Mouse (Mus musculus) thymus, adult 2 months (tissue): ENCODE data around the gene Sp100. TPM values are rescaled to one million over a fixed set of nuclear protein-coding genes. Genes with fewer than 3 reads are reported as not detected.

Experiments used
- DNase-seq: peaks from one replicate; pipeline ENCODE4 v3.0.0; 2021
- H3K27ac ChIP-seq: fragments of 200-500 bp; 2 replicates; pipeline ENCODE4 v1.5.1; 2012; ENCODE audit warnings: low read length, control low read depth; ENCODE audit not compliant: control insufficient read depth, insufficient read depth
- H3K27me3 ChIP-seq: fragments of 200-500 bp; 2 replicates; pipeline ENCODE4 v1.6.1; 2012; ENCODE audit warnings: mild to moderate bottlenecking, low read length, moderate library complexity, mixed read lengths; ENCODE audit not compliant: control insufficient read depth, insufficient read depth
- H3K36me3 ChIP-seq: fragments of 200-500 bp; 2 replicates; pipeline ENCODE4 v1.6.1; 2012; ENCODE audit warnings: mild to moderate bottlenecking, low read length, moderate library complexity; ENCODE audit not compliant: control insufficient read depth, insufficient read depth
- H3K4me1 ChIP-seq: fragments of 200-500 bp; replicated peaks from 2 replicates; pipeline ENCODE4 v1.6.1; 2012; ENCODE audit warnings: low read length; ENCODE audit not compliant: control insufficient read depth, insufficient read depth
- H3K4me3 ChIP-seq: fragments of 200-500 bp; 2 replicates; pipeline ENCODE4 v1.5.1; 2012; ENCODE audit warnings: mild to moderate bottlenecking, low read length, control low read depth, moderate library complexity; ENCODE audit not compliant: control insufficient read depth, insufficient read depth
- CTCF ChIP-seq: fragments of 200-500 bp; IDR thresholded peaks from 2 replicates; pipeline ENCODE4 v1.5.1; 2012; ENCODE audit warnings: mild to moderate bottlenecking, control low read depth, low read length, moderate library complexity, borderline replicate concordance; ENCODE audit not compliant: control insufficient read depth, poor library complexity, insufficient read depth; ENCODE audit errors: extremely low read depth
- WGBS: fragments of 180-500 bp; shearing (Covaris S2); methylation state at CpG from one replicate; pipeline ENCODE4 v1.1.7; 2018; 5-methylcytosine and 5-hydroxymethylcytosine counted together
- polyA plus RNA-seq: library from polyadenylated mRNA; depleted of rRNA; stranded (reverse); fragments of >200 nt; gene quantifications from 2 replicates; pipeline ENCODE4 v1.2.3, GENCODE M21; 2012; rRNA removed

The Sp100 gene
- polyA plus RNA-seq, 1 experiment: 68.0 TPM

GRCm38 (mm10) chr1:85758969-85759293 is 109.1 kb downstream of the Sp100 start:
- Histone ChIP-seq H3K27ac (no peak overlapping the region), H3K4me3 (no peak overlapping the region), H3K27me3 (no peaks in the 10 kb centered on the region; the same call in 1 of the 2 replicates), H3K36me3 (no peaks in the 10 kb centered on the region), H3K4me1 (peaks cover 18% of the 10 kb centered on the region)
- DNase-seq: no peak
- no peak for TF ChIP-seq CTCF
- WGBS: 47% methylated on average over 1 of the region's 1 CpGs

Other genes starting within 250 kb of the Sp100 start
- not detected in 2 replicates for gene G530012D18Rik, start 74.3 kb upstream of the Sp100 start, polyA plus RNA-seq
- 109 and 125 TPM in 2 replicates for gene Sp110, start 51.2 kb upstream of the Sp100 start, polyA plus RNA-seq
- 19.8 and 27.1 TPM in 2 replicates for gene Sp140, start 49.6 kb upstream of the Sp100 start, polyA plus RNA-seq
- 17.2 and 19.5 TPM in 2 replicates for gene A630001G21Rik, start 128.7 kb downstream of the Sp100 start, polyA plus RNA-seq
- gene Cab39, start 143.5 kb downstream of the Sp100 start, polyA plus RNA-seq: 65.1 and 72.8 TPM in 2 replicates
- 186 and 232 TPM in 2 replicates for gene Itm2c, start 244.3 kb downstream of the Sp100 start, polyA plus RNA-seq